Mouse (Mus musculus) embryonic facial prominence, embryonic 11.5 days (tissue): Measurements from ENCODE around the gene Tmppe. TPM values are rescaled to one million over a fixed set of nuclear protein-coding genes. Genes with fewer than 3 reads are reported as not detected.

Experiments used
- ATAC-seq: fragments of 200-750 bp; cut with Nextera tagmentation; replicated peaks from 2 replicates; pipeline ENCODE4 v1.8.0; 2017; ENCODE audit warnings: low read depth; ENCODE audit not compliant: insufficient number of reproducible peaks, low FRiP score, low TSS enrichment
- DNase-seq: peaks from one replicate; pipeline ENCODE4 v3.0.0-alpha.2; 2015; ENCODE audit warnings: low spot score
- H3K27ac ChIP-seq: fragments of 300-500 bp; sonication (generic); replicated peaks from 2 replicates; pipeline ENCODE4 v1.5.1; 2014; ENCODE audit warnings: mild to moderate bottlenecking, low read depth, low read length, control low read depth
- H3K27me3 ChIP-seq: fragments of 300-500 bp; sonication (generic); 2 replicates; pipeline ENCODE4 v1.6.1; 2014; ENCODE audit warnings: mild to moderate bottlenecking, low read length, moderate library complexity, mixed read lengths; ENCODE audit not compliant: control insufficient read depth, insufficient read depth
- H3K36me3 ChIP-seq: fragments of 300-500 bp; sonication (generic); replicated peaks from 2 replicates; pipeline ENCODE4 v1.6.1; 2014; ENCODE audit warnings: low read depth, mild to moderate bottlenecking, low read length, moderate library complexity, mixed read lengths; ENCODE audit not compliant: control insufficient read depth, insufficient read depth
- H3K4me1 ChIP-seq: fragments of 300-500 bp; sonication (generic); 2 replicates; pipeline ENCODE4 v1.6.1; 2014; ENCODE audit warnings: low read length, mixed read lengths; ENCODE audit not compliant: control insufficient read depth, insufficient read depth
- H3K4me2 ChIP-seq: fragments of 300-500 bp; sonication (generic); 2 replicates; pipeline ENCODE4 v1.6.1; 2014; ENCODE audit warnings: low read depth, mild to moderate bottlenecking, control low read depth, low read length, moderate library complexity
- H3K4me3 ChIP-seq: fragments of 300-500 bp; sonication (generic); 2 replicates; pipeline ENCODE4 v1.5.1; 2014; ENCODE audit warnings: low read depth, low read length, control low read depth
- H3K9ac ChIP-seq: fragments of 300-500 bp; sonication (generic); replicated peaks from 2 replicates; pipeline ENCODE4 v1.6.1; 2014; ENCODE audit warnings: mild to moderate bottlenecking, control low read depth, low read length
- H3K9me3 ChIP-seq: fragments of 300-500 bp; sonication (generic); replicated peaks from 2 replicates; pipeline ENCODE4 v1.6.1; 2016; ENCODE audit warnings: mild to moderate bottlenecking, low read length, inconsistent platforms, mixed read lengths; ENCODE audit not compliant: control insufficient read depth
- WGBS: fragments of 180-500 bp; shearing (Covaris S2); extraction: QIAGEN DNeasy Blood & Tissue Kit; methylation state at CpG from one replicate; pipeline ENCODE4 v1.1.7; 2014; 5-methylcytosine and 5-hydroxymethylcytosine counted together
- polyA plus RNA-seq: library from polyadenylated mRNA; unstranded; fragments of >200 nt; fragmentation: Nextera tagmentation; extraction: Ambion mirVana; gene quantifications from 2 replicates; pipeline ENCODE4 v1.2.1, GENCODE M21; 2014

Tmppe gene
- polyA plus RNA-seq, 1 experiment from 2014 or later, result 2.2 TPM

DNA sequence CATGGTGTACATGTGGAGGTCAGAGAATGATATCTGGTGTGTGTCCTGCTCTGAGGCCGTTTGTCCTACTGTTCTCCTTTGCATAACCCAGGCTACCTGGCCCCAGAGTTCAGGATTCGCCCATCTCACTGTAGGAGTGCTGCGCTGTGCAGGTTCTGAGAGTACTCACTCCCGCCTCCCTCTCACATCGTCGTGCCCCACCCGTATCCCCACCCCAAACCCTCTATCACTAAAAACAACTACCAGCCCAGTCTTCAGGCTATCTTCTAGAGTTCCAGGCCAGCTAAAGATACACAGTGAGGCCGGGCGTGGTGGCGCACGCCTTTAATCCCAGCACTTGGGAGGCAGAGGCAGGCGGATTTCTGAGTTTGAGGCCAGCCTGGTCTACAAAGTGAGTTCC lies 1.2 kb upstream of the Tmppe start:
- Histone ChIP-seq H3K27me3 (no peaks in the 10 kb centered on the region), H3K36me3 (no peaks in the 10 kb centered on the region), H3K9me3 (no peaks in the 10 kb centered on the region), H3K4me2 (no peak overlapping the region), H3K27ac (no peak overlapping the region), H3K9ac (no peak overlapping the region), H3K4me3 (no peak overlapping the region), H3K4me1 (no peaks in the 10 kb centered on the region; the same call in 1 of the 2 replicates)
- no peak for DNase-seq
- WGBS, result 92% methylated on average over 11 of the region's 12 CpGs
- ATAC-seq, result no peak

GRCm38 (mm10) chr9:114400588-114400948 lies 337 bp upstream of the Tmppe start:
- Histone ChIP-seq H3K27me3 (no peaks in the 10 kb centered on the region), H3K36me3 (peaks cover 4% of the 10 kb centered on the region), H3K27ac (no peak overlapping the region), H3K9me3 (no peaks in the 10 kb centered on the region), H3K4me2 (peak overlapping the region; percentile 82), H3K4me3 (peak overlapping the region; percentile 86), H3K9ac (peak overlapping the region; percentile 92), H3K4me1 (no peaks in the 10 kb centered on the region; the same call in 1 of the 2 replicates)
- no peak for DNase-seq
- 27% methylated on average over 5 of the region's 5 CpGs for WGBS
- no peak; the same call in none of the 2 replicates for ATAC-seq

DNA sequence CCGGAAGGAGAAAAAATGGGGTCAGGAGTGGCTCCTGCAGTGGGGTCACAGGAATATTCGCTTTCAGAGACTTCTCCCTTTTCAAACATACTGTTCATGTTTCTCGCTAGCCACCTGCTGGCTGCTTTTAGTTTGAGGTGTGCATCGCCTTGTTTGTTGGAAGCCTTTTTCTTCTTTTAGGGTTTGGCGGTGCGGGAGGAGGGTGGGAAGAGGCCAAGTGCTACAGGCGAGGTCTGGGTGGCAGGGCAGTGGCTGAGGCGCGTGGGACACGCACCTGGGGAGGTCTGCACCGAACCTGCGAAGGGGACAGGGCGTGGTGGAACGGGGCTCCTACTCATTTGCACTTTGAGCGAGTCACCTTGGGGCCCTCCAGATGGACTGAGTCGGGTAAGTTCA lies 778 bp downstream of the Tmppe start:
- 6% methylated on average over 16 of the region's 16 CpGs for WGBS

DNA sequence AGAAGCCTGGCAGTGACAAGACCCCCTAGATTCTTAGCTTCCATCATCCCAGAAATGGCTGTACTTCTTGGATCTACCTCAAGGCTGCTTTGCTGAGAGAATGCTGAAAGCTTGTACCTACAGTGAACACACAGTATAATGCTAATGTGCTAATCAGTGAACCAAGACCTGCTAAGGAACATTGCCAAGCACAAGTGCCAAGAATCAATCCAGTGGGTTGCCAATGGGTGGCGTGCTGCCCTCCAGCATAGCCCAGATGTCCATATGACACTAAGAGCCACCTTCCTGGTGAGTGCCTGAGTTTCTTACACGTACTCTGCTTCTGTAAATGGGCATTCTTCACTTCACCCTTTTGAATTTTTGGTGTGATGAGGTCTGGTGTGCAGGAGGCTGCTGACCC lies 6.8 kb downstream of the Tmppe start:
- no peaks in the 10 kb centered on the region for H3K9me3 ChIP-seq
- 90% methylated on average over 2 of the region's 2 CpGs for WGBS
- ATAC-seq, result no peak
- no peak overlapping the region for H3K4me2 ChIP-seq
- no peaks in the 10 kb centered on the region for H3K4me1 ChIP-seq
- H3K4me3 ChIP-seq, result no peak overlapping the region
- no peak overlapping the region for H3K9ac ChIP-seq
- H3K27me3 ChIP-seq, result no peaks in the 10 kb centered on the region
- H3K27ac ChIP-seq, result no peak overlapping the region
- DNase-seq, result no peak
- H3K36me3 ChIP-seq, result peaks cover 4% of the 10 kb centered on the region

More for the DNA sequence above, 778 bp downstream of the Tmppe start:
- peak; percentile 77 for DNase-seq
- H3K4me3 ChIP-seq, result peak overlapping the region; percentile 86
- H3K27ac ChIP-seq, result peak overlapping the region; percentile 87
- H3K9me3 ChIP-seq, result no peaks in the 10 kb centered on the region
- no peak for ATAC-seq
- no peaks in the 10 kb centered on the region for H3K27me3 ChIP-seq
- H3K36me3 ChIP-seq, result peaks cover 4% of the 10 kb centered on the region
- peak overlapping the region; percentile 92 for H3K9ac ChIP-seq
- H3K4me2 ChIP-seq, result peak overlapping the region; percentile 82
- H3K4me1 ChIP-seq, result no peaks in the 10 kb centered on the region; the same call in 1 of the 2 replicates

DNA sequence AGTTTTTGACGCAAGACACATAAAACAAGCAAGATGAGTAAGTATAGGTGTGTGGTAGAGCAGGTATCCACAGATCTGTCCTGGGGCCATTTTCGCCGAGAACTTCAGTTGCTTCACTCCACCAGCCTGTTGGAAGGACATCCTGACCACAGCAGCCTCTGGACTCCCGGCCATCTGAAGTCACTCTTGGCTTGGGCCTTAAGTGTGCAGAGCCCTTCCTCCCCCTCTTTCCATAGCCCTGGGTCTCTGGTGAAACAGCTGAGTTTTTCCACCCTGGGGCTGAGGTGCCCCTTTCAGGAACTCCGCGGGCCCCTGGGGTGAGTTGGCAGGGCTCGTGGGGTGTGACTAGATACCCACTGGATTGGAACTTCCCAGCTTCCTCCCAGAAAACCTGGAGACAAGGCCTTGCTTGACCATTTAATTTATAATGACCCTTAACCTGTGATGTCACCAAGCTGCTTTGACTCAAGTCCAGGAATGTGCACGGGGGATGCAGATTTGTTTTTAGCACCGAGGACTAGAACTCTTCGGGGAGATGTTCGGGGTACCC lies 9.5 kb downstream of the Tmppe start:
- 94% methylated on average over 11 of the region's 11 CpGs for WGBS
- H3K27me3 ChIP-seq, result no peaks in the 10 kb centered on the region
- H3K4me3 ChIP-seq, result no peak overlapping the region
- no peaks in the 10 kb centered on the region for H3K4me1 ChIP-seq
- DNase-seq, result no peak
- ATAC-seq, result no peak
- no peak overlapping the region for H3K9ac ChIP-seq
- no peak overlapping the region for H3K27ac ChIP-seq
- no peaks in the 10 kb centered on the region for H3K9me3 ChIP-seq
- H3K36me3 ChIP-seq, result no peaks in the 10 kb centered on the region; the same call in 1 of the 2 replicates
- H3K4me2 ChIP-seq, result no peak overlapping the region

- WGBS, result 86% methylated on average over 5 of the region's 5 CpGs
Measured at GRCm38 (mm10) chr9:114411295-114411694, 10.4 kb downstream of the Tmppe start.

GRCm38 (mm10) chr9:114412406-114412805 lies 11.5 kb downstream of the Tmppe start:
- no peaks in the 10 kb centered on the region for H3K36me3 ChIP-seq
- no peaks in the 10 kb centered on the region for H3K4me1 ChIP-seq
- H3K9me3 ChIP-seq, result no peaks in the 10 kb centered on the region

More at GRCm38 (mm10) chr9:114411295-114411694, 10.4 kb downstream of the Tmppe start:
- Histone ChIP-seq H3K36me3 (no peaks in the 10 kb centered on the region), H3K4me1 (no peaks in the 10 kb centered on the region), H3K4me2 (no peak overlapping the region), H3K9ac (no peak overlapping the region), H3K27ac (no peak overlapping the region), H3K27me3 (no peaks in the 10 kb centered on the region), H3K4me3 (no peak overlapping the region), H3K9me3 (no peaks in the 10 kb centered on the region)
- ATAC-seq (no peak), DNase-seq (no peak)

DNA sequence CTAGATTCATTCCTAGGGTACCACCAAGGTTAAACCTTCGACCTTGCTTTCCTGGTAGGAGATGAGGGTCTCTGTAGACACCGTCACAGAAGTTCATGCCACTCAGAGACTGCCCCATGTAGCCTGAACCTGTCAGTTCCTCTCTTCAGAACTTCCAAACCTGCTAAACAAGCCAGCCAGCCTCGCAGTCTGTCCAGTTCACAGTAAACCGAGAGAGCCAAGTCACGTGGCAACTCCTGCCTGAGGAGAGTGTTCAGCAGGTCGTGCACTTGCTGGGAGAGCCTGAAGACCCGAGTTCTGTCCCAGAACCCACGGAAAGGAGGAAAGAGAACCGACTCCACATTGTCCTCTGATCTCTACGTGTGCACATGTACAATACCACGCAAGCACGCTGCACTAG lies 13.0 kb downstream of the Tmppe start:
- 87% methylated on average over 12 of the region's 12 CpGs for WGBS
- Histone ChIP-seq H3K4me3 (no peak overlapping the region), H3K36me3 (no peaks in the 10 kb centered on the region), H3K9ac (no peak overlapping the region), H3K27ac (no peak overlapping the region), H3K4me2 (no peak overlapping the region), H3K9me3 (no peaks in the 10 kb centered on the region), H3K4me1 (no peaks in the 10 kb centered on the region), H3K27me3 (no peaks in the 10 kb centered on the region)
- no peak for ATAC-seq
- DNase-seq, result no peak

More at GRCm38 (mm10) chr9:114412406-114412805, 11.5 kb downstream of the Tmppe start:
- 94% methylated on average over 9 of the region's 9 CpGs for WGBS
- Histone ChIP-seq H3K27me3 (no peaks in the 10 kb centered on the region), H3K4me2 (no peak overlapping the region), H3K4me3 (no peak overlapping the region), H3K9ac (no peak overlapping the region), H3K27ac (no peak overlapping the region)
- ATAC-seq, result no peak
- DNase-seq, result no peak
